Mouse (Mus musculus): ENCODE measurements at regions not wholly inside any gene's neighbourhood (a gene's known extent, or its start where the extent isn't known, plus 50 kb on each side); places are given as distances from the start of the nearest gene placed in this dataset.

- 0 out of 2 replicates have a peak, but pooled peaks cover 3% of the 10 kb centered on the region for H3K27me3 ChIP-seq
- WGBS = 81% methylated on average over 1 of the region's 1 CpGs
- H3K9ac ChIP-seq = no peak overlapping the region
Observed at GRCm38 (mm10) chr13:39278101-39278500, 317.4 kb upstream of the Slc35b3 start.

GRCm38 (mm10) chr13:39266024-39266423 lies 305.3 kb upstream of the Slc35b3 start:
- Histone ChIP-seq H3K9me3 (no peaks in the 10 kb centered on the region), H3K4me1 (no peaks in the 10 kb centered on the region), H3K4me3 (no peak overlapping the region), H3K9ac (no peak overlapping the region), H3K36me3 (no peaks in the 10 kb centered on the region), H3K27ac (no peak overlapping the region), H3K27me3 (no peaks in the 10 kb centered on the region), H3K4me2 (replicated peaks) (no peak overlapping the region)
- ATAC-seq (ENCODE audit: insufficient number of reproducible peaks, insufficient read depth, low FRiP score, low TSS enrichment) = no peak
- 35% methylated on average over 5 of the region's 5 CpGs for WGBS

More at GRCm38 (mm10) chr13:39278101-39278500, 317.4 kb upstream of the Slc35b3 start:
- no peaks in the 10 kb centered on the region for H3K4me1 ChIP-seq
- no peaks in the 10 kb centered on the region for H3K9me3 ChIP-seq
- H3K4me3 ChIP-seq = no peak overlapping the region
- no peak overlapping the region for H3K27ac ChIP-seq
- H3K36me3 ChIP-seq = no peaks in the 10 kb centered on the region
- H3K4me2 ChIP-seq (replicated peaks) = no peak overlapping the region
- ATAC-seq (ENCODE audit: insufficient number of reproducible peaks, insufficient read depth, low FRiP score, low TSS enrichment) = no peak

- Histone ChIP-seq H3K27ac (no peak overlapping the region), H3K4me3 (no peak overlapping the region), H3K9me3 (no peaks in the 10 kb centered on the region), H3K4me1 (no peaks in the 10 kb centered on the region), H3K27me3 (no peaks in the 10 kb centered on the region), H3K36me3 (no peaks in the 10 kb centered on the region), H3K9ac (no peak overlapping the region), H3K4me2 (replicated peaks) (no peak overlapping the region)
- no peak for ATAC-seq (ENCODE audit: insufficient number of reproducible peaks, insufficient read depth, low FRiP score, low TSS enrichment)
- 48% methylated on average over 3 of the region's 3 CpGs for WGBS
Observed at GRCm38 (mm10) chr13:39256708-39257107, 296.0 kb upstream of the Slc35b3 start.

DNA sequence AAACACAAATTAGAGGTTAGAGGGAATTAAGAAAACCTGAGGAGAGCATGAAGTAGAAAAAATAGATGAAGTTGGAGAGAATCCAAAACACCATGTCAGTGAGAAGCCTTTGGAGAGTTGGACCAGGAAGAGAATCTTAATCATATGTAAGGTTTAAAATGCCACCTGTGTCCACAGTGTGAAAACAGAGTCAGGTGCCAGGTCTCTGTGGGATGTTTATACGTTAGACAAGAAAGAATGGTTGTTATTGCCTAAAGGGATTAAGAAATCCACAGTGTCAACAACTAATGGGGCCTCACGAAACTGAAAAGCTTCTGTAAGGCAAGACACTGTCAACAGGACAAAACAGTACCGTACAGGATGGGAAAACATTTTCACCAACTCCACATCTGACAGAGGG lies 294.7 kb upstream of the Slc35b3 start:
- Histone ChIP-seq H3K36me3 (no peaks in the 10 kb centered on the region), H3K27me3 (no peaks in the 10 kb centered on the region), H3K9ac (no peak overlapping the region), H3K4me2 (replicated peaks) (no peak overlapping the region), H3K4me3 (no peak overlapping the region), H3K27ac (no peak overlapping the region), H3K4me1 (no peaks in the 10 kb centered on the region), H3K9me3 (no peaks in the 10 kb centered on the region)
- ATAC-seq (ENCODE audit: insufficient number of reproducible peaks, insufficient read depth, low FRiP score, low TSS enrichment) = no peak
- 70% methylated on average over 3 of the region's 3 CpGs for WGBS

GRCm38 (mm10) chr13:39252591-39252990 lies 291.9 kb upstream of the Slc35b3 start:
- Histone ChIP-seq H3K4me2 (replicated peaks) (no peak overlapping the region), H3K9me3 (no peaks in the 10 kb centered on the region), H3K36me3 (no peaks in the 10 kb centered on the region), H3K27ac (no peak overlapping the region), H3K4me1 (no peaks in the 10 kb centered on the region), H3K9ac (no peak overlapping the region), H3K27me3 (no peaks in the 10 kb centered on the region), H3K4me3 (no peak overlapping the region)
- no peak for ATAC-seq (ENCODE audit: insufficient number of reproducible peaks, insufficient read depth, low FRiP score, low TSS enrichment)
- 89% methylated on average over 3 of the region's 3 CpGs for WGBS

DNA sequence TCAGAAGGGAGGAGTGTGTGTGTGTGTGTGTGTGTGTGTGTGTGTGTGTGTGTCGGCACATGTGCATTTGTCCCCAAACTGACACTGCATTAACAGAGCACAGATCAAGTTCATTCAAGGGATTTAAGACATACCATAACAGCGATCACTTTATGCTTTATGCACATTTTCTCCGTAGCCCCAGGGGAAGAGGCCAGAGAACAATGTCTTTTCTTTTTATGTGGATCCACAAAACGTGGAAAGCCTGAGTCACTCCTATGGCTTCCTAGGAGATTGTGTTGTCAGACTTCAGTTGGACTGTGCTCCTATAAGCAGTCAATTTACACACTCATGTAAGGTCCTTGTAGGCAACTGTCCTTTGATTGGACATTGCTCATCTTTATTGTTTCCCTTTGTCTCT lies 289.4 kb upstream of the Slc35b3 start:
- no peak for ATAC-seq (ENCODE audit: insufficient number of reproducible peaks, insufficient read depth, low FRiP score, low TSS enrichment)
- WGBS = 66% methylated on average over 4 of the region's 4 CpGs
- Histone ChIP-seq H3K4me2 (replicated peaks) (no peak overlapping the region), H3K36me3 (no peaks in the 10 kb centered on the region), H3K27ac (no peak overlapping the region), H3K9ac (no peak overlapping the region), H3K9me3 (no peaks in the 10 kb centered on the region), H3K4me3 (no peak overlapping the region), H3K27me3 (no peaks in the 10 kb centered on the region), H3K4me1 (no peaks in the 10 kb centered on the region)

GRCm38 (mm10) chr13:39226829-39227228 lies 266.2 kb upstream of the Slc35b3 start:
- Histone ChIP-seq H3K36me3 (no peaks in the 10 kb centered on the region), H3K4me1 (no peaks in the 10 kb centered on the region), H3K9ac (no peak overlapping the region), H3K4me3 (no peak overlapping the region), H3K9me3 (no peaks in the 10 kb centered on the region), H3K4me2 (replicated peaks) (no peak overlapping the region), H3K27me3 (no peaks in the 10 kb centered on the region), H3K27ac (0 out of 2 replicates have a peak overlapping the region, but pooled peaks have one; percentile 8)
- 72% methylated on average over 4 of the region's 4 CpGs for WGBS
- ATAC-seq (ENCODE audit: insufficient number of reproducible peaks, insufficient read depth, low FRiP score, low TSS enrichment) = no peak

- Histone ChIP-seq H3K4me1 (no peaks in the 10 kb centered on the region), H3K36me3 (no peaks in the 10 kb centered on the region), H3K4me3 (no peak overlapping the region), H3K9me3 (no peaks in the 10 kb centered on the region), H3K4me2 (replicated peaks) (no peak overlapping the region), H3K9ac (no peak overlapping the region), H3K27ac (no peak overlapping the region), H3K27me3 (no peaks in the 10 kb centered on the region)
- no peak for ATAC-seq (ENCODE audit: insufficient number of reproducible peaks, insufficient read depth, low FRiP score, low TSS enrichment)
- 78% methylated on average over 6 of the region's 6 CpGs for WGBS
Observed at GRCm38 (mm10) chr13:39225651-39226050, 265.0 kb upstream of the Slc35b3 start.

DNA sequence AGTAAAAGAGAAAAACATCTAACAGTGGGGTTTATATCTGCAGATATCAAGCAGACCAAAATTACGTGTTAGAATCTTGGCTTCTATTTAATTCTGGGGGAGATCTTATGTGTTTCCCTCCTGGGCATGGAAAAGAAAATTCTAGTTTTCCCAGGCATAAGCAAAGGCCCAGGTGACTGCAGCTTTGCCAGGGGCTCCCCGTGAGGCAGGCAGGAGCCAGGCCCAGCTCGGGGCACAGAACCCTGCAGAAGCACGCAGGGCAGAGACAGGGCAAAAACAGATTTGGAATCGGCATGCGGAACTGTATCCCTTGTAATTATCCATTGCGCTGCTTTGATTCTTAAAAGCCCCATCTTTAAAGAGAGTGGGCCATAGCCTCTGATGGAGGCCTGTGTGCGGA lies 250.4 kb upstream of the Slc35b3 start:
- Histone ChIP-seq H3K4me3 (no peak overlapping the region), H3K4me2 (replicated peaks) (no peak overlapping the region), H3K4me1 (no peaks in the 10 kb centered on the region), H3K9me3 (no peaks in the 10 kb centered on the region), H3K36me3 (no peaks in the 10 kb centered on the region), H3K9ac (no peak overlapping the region), H3K27ac (no peak overlapping the region), H3K27me3 (no peaks in the 10 kb centered on the region)
- no peak for ATAC-seq (ENCODE audit: insufficient number of reproducible peaks, insufficient read depth, low FRiP score, low TSS enrichment)
- 56% methylated on average over 8 of the region's 8 CpGs for whole genome bisulfite sequencing

DNA sequence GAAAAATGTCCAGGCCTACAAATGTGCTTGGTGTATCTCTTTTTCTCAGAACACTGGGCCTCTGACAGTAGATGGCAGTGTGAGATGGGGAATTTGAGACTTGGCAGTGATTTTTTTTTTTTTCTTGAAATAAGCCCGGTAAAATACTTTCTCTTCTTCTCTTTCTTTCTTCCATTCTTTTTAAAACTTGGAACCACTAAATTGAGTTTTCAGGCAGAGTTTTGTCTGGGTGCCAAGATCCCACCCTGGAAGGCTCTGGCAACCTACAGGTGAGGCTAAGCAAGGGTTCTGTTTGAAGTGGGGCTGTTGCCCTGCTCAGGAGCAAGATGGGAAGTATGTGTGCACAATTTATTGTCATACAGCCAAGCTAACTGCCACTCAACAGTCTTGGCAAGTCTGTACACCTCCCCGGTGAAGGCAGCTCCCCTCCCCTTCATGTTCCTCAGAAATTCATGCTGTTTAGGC lies 223.1 kb upstream of the Slc35b3 start:
- no peak overlapping the region for H3K4me3 ChIP-seq
- no peaks in the 10 kb centered on the region for H3K27me3 ChIP-seq
- H3K9me3 ChIP-seq = no peaks in the 10 kb centered on the region
- no peak overlapping the region for H3K27ac ChIP-seq
- H3K4me2 ChIP-seq (replicated peaks) = peak overlapping the region; percentile 13; the same call in 1 of the 2 replicates
- 0 out of 2 replicates have a peak, but pooled peaks cover 3% of the 10 kb centered on the region for H3K4me1 ChIP-seq
- no peak overlapping the region for H3K9ac ChIP-seq
- no peak for ATAC-seq (ENCODE audit: insufficient number of reproducible peaks, insufficient read depth, low FRiP score, low TSS enrichment)
- no peaks in the 10 kb centered on the region for H3K36me3 ChIP-seq
- WGBS = 25% methylated on average over 2 of the region's 2 CpGs

GRCm38 (mm10) chr13:39161980-39162379 lies 201.3 kb upstream of the Slc35b3 start:
- no peak overlapping the region for H3K9ac ChIP-seq
- no peak overlapping the region for H3K27ac ChIP-seq
- no peaks in the 10 kb centered on the region for H3K36me3 ChIP-seq
- H3K27me3 ChIP-seq = no peaks in the 10 kb centered on the region
- H3K4me3 ChIP-seq = no peak overlapping the region
- ATAC-seq (ENCODE audit: insufficient number of reproducible peaks, insufficient read depth, low FRiP score, low TSS enrichment) = 0 out of 2 replicates have a peak, but pooled peaks have one; percentile 56
- H3K4me1 ChIP-seq = peaks cover 4% of the 10 kb centered on the region; the same call in 1 of the 2 replicates
- H3K9me3 ChIP-seq = no peaks in the 10 kb centered on the region
- no peak overlapping the region for H3K4me2 ChIP-seq (replicated peaks)
- 33% methylated on average over 2 of the region's 2 CpGs for WGBS

- H3K36me3 ChIP-seq = no peaks in the 10 kb centered on the region
- 80% methylated on average over 1 of the region's 1 CpGs for WGBS
Observed at GRCm38 (mm10) chr13:39127942-39128341, 167.3 kb upstream of the Slc35b3 start.

DNA sequence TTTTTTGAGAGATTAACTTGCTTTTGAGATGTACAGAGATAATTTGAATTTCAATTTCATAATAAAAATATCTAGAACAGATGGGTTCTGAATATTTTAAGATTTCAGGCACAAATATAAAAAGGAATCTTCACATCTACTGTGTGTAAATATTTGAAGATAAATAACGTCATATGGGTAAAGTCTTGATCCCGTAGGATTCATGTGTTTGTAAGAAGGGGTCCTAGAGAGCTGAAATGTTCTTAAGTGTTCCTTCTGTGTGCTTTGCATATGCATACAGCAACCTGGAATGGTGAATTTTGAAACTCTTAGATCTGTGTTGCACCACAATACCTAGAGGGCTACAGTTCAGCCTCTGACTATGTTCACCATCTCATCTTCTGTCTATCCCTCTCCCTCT lies 131.4 kb upstream of the Slc35b3 start:
- Histone ChIP-seq H3K9ac (no peak overlapping the region), H3K4me2 (replicated peaks) (no peak overlapping the region), H3K4me3 (no peak overlapping the region), H3K27me3 (no peaks in the 10 kb centered on the region), H3K4me1 (no peaks in the 10 kb centered on the region), H3K27ac (no peak overlapping the region), H3K9me3 (no peaks in the 10 kb centered on the region), H3K36me3 (no peaks in the 10 kb centered on the region)
- no peak for ATAC-seq (ENCODE audit: insufficient number of reproducible peaks, insufficient read depth, low FRiP score, low TSS enrichment)
- WGBS = 89% methylated on average over 2 of the region's 2 CpGs

More at GRCm38 (mm10) chr13:39127942-39128341, 167.3 kb upstream of the Slc35b3 start:
- no peak for ATAC-seq (ENCODE audit: insufficient number of reproducible peaks, insufficient read depth, low FRiP score, low TSS enrichment)
- Histone ChIP-seq H3K4me1 (no peaks in the 10 kb centered on the region), H3K27me3 (no peaks in the 10 kb centered on the region), H3K9ac (no peak overlapping the region), H3K27ac (no peak overlapping the region), H3K4me3 (no peak overlapping the region), H3K4me2 (replicated peaks) (no peak overlapping the region), H3K9me3 (no peaks in the 10 kb centered on the region)
